Mouse (Mus musculus) midbrain, embryonic 14.5 days (tissue): ENCODE measurements at regions not wholly inside any gene's neighbourhood (a gene's known extent, or its start where the extent isn't known, plus 50 kb on each side); places are given as distances from the start of the nearest gene placed in this dataset.

Source experiments
- ATAC-seq: fragments of 200-750 bp; cut with Nextera tagmentation; 2 replicates; pipeline ENCODE4 v1.8.0; 2017; ENCODE audit warnings: moderate number of reproducible peaks, moderate library complexity; ENCODE audit not compliant: low FRiP score, low TSS enrichment
- DNase-seq: peaks from one replicate; pipeline ENCODE4 v3.0.0-alpha.2; 2015
- H3K27ac ChIP-seq: fragments of 300-500 bp; sonication (generic); replicated peaks from 2 replicates; pipeline ENCODE4 v1.5.1; 2014; ENCODE audit warnings: mild to moderate bottlenecking, low read depth, low read length, moderate library complexity
- H3K27me3 ChIP-seq: fragments of 300-500 bp; sonication (generic); 2 replicates; pipeline ENCODE4 v1.6.1; 2014; ENCODE audit warnings: low read length, control low read depth, mixed read lengths; ENCODE audit not compliant: control insufficient read depth, insufficient read depth
- H3K36me3 ChIP-seq: fragments of 300-500 bp; sonication (generic); 2 replicates; pipeline ENCODE4 v1.6.1; 2014; ENCODE audit warnings: low read length, control low read depth; ENCODE audit not compliant: control insufficient read depth, insufficient read depth
- H3K4me1 ChIP-seq: fragments of 300-500 bp; sonication (generic); 2 replicates; pipeline ENCODE4 v1.6.1; 2014; ENCODE audit warnings: mild to moderate bottlenecking, antibody characterized with exemption, low read length, control low read depth; ENCODE audit not compliant: control insufficient read depth, insufficient read depth
- H3K4me2 ChIP-seq: fragments of 300-500 bp; sonication (generic); 2 replicates; pipeline ENCODE4 v1.6.1; 2014; ENCODE audit warnings: mild to moderate bottlenecking, low read length, moderate library complexity
- H3K4me3 ChIP-seq: fragments of 300-500 bp; sonication (generic); replicated peaks from 2 replicates; pipeline ENCODE4 v1.5.1; 2014; ENCODE audit warnings: low read depth, low read length
- H3K9ac ChIP-seq: fragments of 300-500 bp; sonication (generic); replicated peaks from 2 replicates; pipeline ENCODE4 v1.6.1; 2014; ENCODE audit warnings: mild to moderate bottlenecking, low read length, moderate library complexity
- H3K9me3 ChIP-seq: fragments of 300-500 bp; sonication (generic); 2 replicates; pipeline ENCODE4 v1.6.1; 2016; ENCODE audit warnings: low read length, control low read depth, mixed read lengths; ENCODE audit not compliant: control insufficient read depth
- WGBS: fragments of 180-500 bp; shearing (Covaris S2); extraction: QIAGEN DNeasy Blood & Tissue Kit; methylation state at CpG from one replicate; pipeline ENCODE4 v1.1.7; 2014; 5-methylcytosine and 5-hydroxymethylcytosine counted together

DNA sequence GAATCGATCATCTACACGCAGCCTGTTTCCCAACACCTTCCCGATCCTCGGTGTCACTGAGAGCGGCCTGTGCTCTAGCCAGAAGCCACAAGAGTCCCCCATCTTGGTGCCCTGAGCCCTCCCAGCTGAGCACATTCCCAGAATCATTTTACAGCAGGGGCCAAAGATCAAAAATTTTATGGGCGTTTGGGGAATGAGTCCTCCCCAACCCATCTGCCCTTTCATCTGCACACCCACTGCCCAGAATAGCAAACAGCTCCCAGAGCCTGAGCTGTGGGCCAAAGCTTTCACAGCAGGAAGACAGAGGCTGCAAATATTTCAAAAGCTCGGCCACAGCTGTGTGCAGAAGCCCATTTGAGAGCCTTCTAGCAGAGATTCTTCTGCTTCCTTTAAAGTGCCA is 89.0 kb downstream of the Polr2m start:
- no peak overlapping the region for H3K27ac ChIP-seq
- H3K36me3 ChIP-seq: no peaks in the 10 kb centered on the region
- no peaks in the 10 kb centered on the region for H3K27me3 ChIP-seq
- H3K4me1 ChIP-seq: no peaks in the 10 kb centered on the region
- WGBS: 57% methylated on average over 7 of the region's 7 CpGs
- ATAC-seq (no peak), DNase-seq (peak; percentile 24)
- H3K9ac ChIP-seq: no peak overlapping the region
- no peak overlapping the region for H3K4me2 ChIP-seq
- no peak overlapping the region for H3K4me3 ChIP-seq
- H3K9me3 ChIP-seq: no peaks in the 10 kb centered on the region

DNA sequence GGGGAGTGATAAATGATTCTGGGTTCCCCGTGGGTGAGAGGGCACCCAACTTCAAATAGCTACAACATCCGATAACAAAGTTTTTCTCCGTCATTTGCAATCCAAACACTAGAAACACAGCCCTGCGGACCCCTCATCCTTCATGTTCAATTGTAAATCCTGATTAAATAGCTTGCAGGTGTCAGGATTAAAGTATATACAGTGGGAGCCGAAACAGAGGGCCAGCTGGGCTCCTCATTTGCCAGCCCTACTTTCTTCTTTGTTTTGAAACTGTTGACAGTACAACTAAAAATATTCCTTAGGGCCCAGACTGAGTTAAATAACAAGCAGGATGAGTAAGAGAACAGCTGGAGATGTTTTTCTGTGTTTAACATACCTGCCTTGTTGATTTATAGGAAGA is 95.5 kb downstream of the Polr2m start:
- Histone ChIP-seq H3K4me2 (no peak overlapping the region), H3K9me3 (no peaks in the 10 kb centered on the region), H3K4me1 (no peaks in the 10 kb centered on the region), H3K27ac (no peak overlapping the region), H3K27me3 (no peaks in the 10 kb centered on the region), H3K36me3 (no peaks in the 10 kb centered on the region), H3K9ac (no peak overlapping the region), H3K4me3 (no peak overlapping the region)
- DNase-seq (no peak), ATAC-seq (no peak)
- 83% methylated on average over 5 of the region's 5 CpGs for WGBS

DNA sequence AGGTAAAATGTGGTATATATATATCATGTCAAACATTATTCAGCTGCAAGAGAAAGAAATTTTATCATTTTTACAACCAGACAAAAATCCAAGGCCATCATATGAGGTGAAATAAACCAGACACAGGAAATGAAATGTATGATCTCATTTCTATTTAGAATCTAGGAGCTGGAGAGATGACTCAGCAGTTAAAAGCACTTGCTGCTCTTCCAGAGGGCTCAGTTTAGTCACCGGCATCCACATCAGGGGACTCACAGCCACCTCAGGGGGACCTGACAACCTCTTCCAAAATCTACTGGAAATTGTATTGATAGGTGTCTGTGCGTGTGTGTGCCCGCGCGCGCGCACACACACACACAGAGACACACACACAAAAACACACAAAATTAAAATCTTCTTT is 98.3 kb downstream of the Polr2m start:
- 95% methylated on average over 7 of the region's 7 CpGs for WGBS
- H3K4me3 ChIP-seq: no peak overlapping the region
- no peak overlapping the region for H3K9ac ChIP-seq
- no peak for ATAC-seq
- no peaks in the 10 kb centered on the region for H3K4me1 ChIP-seq
- H3K27me3 ChIP-seq: no peaks in the 10 kb centered on the region
- DNase-seq: no peak
- no peaks in the 10 kb centered on the region for H3K36me3 ChIP-seq
- H3K9me3 ChIP-seq: no peaks in the 10 kb centered on the region
- H3K27ac ChIP-seq: no peak overlapping the region
- no peak overlapping the region for H3K4me2 ChIP-seq

DNA sequence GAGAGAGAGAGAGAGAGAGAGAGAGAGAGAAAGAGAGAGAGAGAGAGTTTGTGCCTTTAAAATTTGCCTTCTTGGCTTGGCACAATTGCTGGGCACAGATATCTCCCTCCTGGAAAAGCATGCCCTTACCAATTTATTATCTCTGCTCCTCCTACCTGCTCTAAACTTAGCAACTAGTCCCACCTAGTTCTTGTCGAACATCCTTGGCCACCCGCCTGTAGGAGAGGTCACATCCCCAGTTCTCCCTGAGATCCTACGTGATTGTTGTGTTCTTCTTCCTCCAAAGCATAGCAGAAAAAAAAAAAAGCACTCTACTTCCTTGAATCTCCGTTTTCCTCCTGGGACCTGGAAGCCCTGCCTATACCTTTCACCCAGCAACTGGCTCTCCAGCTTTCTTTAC is 101.8 kb downstream of the Polr2m start:
- Histone ChIP-seq H3K9ac (no peak overlapping the region), H3K4me1 (no peaks in the 10 kb centered on the region), H3K36me3 (no peaks in the 10 kb centered on the region), H3K27ac (no peak overlapping the region), H3K9me3 (no peaks in the 10 kb centered on the region), H3K4me3 (no peak overlapping the region), H3K27me3 (no peaks in the 10 kb centered on the region), H3K4me2 (no peak overlapping the region)
- no peak for DNase-seq
- 83% methylated on average over 4 of the region's 4 CpGs for WGBS
- no peak for ATAC-seq

DNA sequence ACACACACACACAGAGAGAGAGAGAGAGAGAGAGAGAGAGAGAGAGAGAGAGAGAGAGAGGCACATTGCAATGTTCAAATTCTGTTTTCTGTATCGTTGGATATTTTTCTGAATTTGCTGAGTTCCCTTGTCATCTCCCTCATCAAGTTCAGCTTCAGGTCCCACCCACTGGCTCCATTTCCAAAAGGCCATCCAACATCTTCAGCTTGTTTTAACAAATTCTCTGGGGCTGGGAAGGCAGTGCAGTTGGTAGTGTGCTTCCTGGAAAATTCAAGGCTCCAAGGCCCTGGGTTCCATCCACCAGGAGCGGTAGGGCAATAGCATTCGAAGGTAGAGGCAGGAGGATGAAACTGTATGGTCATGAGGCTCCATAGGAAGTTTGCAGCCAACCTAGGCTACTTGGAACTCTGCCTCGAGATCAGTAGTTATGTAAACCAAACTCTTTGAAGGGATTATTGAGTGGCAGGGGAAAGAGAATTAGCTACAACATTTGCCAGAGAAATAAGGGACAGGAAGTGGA is 105.9 kb downstream of the Polr2m start:
- H3K27ac ChIP-seq: no peak overlapping the region
- no peak overlapping the region for H3K9ac ChIP-seq
- no peaks in the 10 kb centered on the region for H3K36me3 ChIP-seq
- H3K4me3 ChIP-seq: no peak overlapping the region
- ATAC-seq (no peak), DNase-seq (no peak)
- 78% methylated on average over 4 of the region's 4 CpGs for WGBS
- no peaks in the 10 kb centered on the region for H3K9me3 ChIP-seq
- no peaks in the 10 kb centered on the region for H3K27me3 ChIP-seq
- H3K4me1 ChIP-seq: no peaks in the 10 kb centered on the region
- no peak overlapping the region for H3K4me2 ChIP-seq

DNA sequence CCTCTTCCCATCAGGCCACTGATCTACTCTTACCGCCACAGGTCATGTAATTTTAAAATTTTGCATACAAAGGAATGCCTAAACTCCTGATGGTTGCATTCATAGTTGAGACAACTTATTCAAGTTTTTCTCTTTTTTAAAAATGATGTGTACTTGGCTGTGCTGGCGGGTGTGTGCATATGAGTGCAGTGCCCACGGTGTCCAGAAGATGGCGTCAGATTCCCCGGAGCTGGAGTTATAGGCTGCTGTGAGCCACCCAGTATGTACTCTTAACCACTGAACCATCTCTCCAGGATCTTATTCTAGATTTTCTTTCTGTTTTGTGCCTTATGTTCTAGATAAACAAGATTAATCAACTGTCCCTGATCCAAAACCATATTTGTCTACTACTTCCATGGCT is 116.0 kb downstream of the Polr2m start:
- Histone ChIP-seq H3K4me3 (no peak overlapping the region), H3K4me1 (no peaks in the 10 kb centered on the region), H3K27ac (no peak overlapping the region), H3K9ac (no peak overlapping the region), H3K4me2 (no peak overlapping the region), H3K9me3 (0 out of 2 replicates have a peak, but pooled peaks cover 3% of the 10 kb centered on the region), H3K27me3 (no peaks in the 10 kb centered on the region), H3K36me3 (no peaks in the 10 kb centered on the region)
- ATAC-seq (no peak), DNase-seq (no peak)
- WGBS: 88% methylated on average over 5 of the region's 5 CpGs

DNA sequence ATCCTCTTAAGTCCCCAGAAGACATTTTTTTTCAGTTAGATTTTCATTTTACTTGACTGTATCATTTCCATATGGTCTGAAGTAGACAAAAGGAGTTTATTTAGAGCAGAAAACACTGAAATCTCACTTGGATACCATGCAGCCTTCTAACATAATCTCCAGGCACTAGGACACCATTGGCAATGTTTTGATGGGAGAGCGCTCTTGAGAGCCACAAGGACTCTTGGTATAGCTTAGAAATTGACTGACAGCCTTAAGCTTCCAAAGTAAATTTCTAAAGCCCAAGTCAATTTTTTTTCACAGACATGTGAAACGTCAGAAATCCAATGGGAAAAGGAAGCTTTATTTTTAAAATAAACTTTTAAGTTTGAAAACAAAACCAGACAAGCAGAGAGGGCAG is 116.5 kb downstream of the Polr2m start:
- H3K4me3 ChIP-seq: no peak overlapping the region
- 0 out of 2 replicates have a peak, but pooled peaks cover 3% of the 10 kb centered on the region for H3K9me3 ChIP-seq
- whole genome bisulfite sequencing: 84% methylated on average over 2 of the region's 2 CpGs
- no peak overlapping the region for H3K4me2 ChIP-seq
- no peak for ATAC-seq
- H3K36me3 ChIP-seq: no peaks in the 10 kb centered on the region
- no peak overlapping the region for H3K27ac ChIP-seq
- H3K27me3 ChIP-seq: no peaks in the 10 kb centered on the region
- DNase-seq: no peak
- no peak overlapping the region for H3K9ac ChIP-seq
- no peaks in the 10 kb centered on the region for H3K4me1 ChIP-seq

DNA sequence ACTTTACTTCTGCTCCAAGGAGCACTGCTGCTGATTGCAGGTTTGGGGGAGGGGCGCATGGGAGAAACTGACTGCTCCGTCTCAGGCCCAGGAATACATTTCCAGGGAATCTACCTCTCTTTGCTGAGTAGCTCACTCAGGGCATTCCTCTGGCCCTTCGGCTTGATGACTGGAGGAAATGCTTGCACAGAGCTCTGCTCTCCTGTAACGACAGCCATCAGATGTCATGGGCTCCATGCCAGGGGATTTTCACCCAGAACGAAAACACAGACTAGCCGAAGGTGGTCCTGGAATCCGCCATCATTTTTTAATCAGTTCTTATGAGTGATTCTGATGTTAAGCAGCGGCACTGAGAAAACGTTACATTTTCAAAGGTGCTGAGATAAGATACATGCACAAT is 119.2 kb downstream of the Polr2m start:
- Histone ChIP-seq H3K36me3 (no peaks in the 10 kb centered on the region), H3K4me2 (no peak overlapping the region), H3K9me3 (0 out of 2 replicates have a peak, but pooled peaks cover 3% of the 10 kb centered on the region), H3K27me3 (no peaks in the 10 kb centered on the region), H3K27ac (no peak overlapping the region), H3K4me1 (no peaks in the 10 kb centered on the region), H3K4me3 (no peak overlapping the region), H3K9ac (no peak overlapping the region)
- DNase-seq (peak; percentile 12), ATAC-seq (no peak)
- WGBS: 69% methylated on average over 9 of the region's 9 CpGs

DNA sequence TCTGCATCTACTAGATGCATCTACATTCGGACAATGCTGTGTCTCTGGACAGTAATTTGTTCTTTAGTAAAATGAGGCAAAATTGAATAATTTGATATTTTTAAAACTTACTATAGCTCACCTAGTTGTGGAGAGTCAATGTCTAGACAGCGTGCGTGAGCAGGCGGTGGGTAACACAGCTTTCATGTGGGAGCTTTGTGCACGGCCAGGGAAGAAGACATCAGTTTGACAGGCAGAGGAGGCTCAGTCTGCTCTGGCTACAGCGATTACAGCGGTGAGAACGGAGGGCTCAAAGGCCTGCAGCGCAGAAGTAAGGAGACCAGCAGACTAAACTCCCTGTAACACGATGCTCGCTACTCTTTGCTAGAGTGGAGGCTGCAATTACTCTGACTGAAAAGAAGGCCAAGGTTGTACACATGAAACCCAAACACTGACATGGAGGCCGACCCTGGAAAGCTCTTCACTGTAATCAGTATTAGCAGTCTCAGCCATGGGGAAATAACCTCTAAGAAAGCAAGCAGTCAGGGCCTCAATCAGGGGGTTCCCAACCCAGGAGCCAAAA is 120.5 kb downstream of the Polr2m start:
- Histone ChIP-seq H3K9ac (no peak overlapping the region), H3K4me1 (no peaks in the 10 kb centered on the region), H3K4me3 (no peak overlapping the region), H3K27ac (no peak overlapping the region), H3K4me2 (no peak overlapping the region), H3K36me3 (no peaks in the 10 kb centered on the region), H3K9me3 (0 out of 2 replicates have a peak, but pooled peaks cover 3% of the 10 kb centered on the region), H3K27me3 (no peaks in the 10 kb centered on the region)
- DNase-seq: peak; percentile 50
- WGBS: 29% methylated on average over 12 of the region's 12 CpGs
- no peak for ATAC-seq
